Mouse (Mus musculus) forebrain, embryonic 12.5 days (tissue): Measurements from ENCODE around the gene Pdgfc. TPM values are rescaled to one million over a fixed set of nuclear protein-coding genes. Genes with fewer than 3 reads are reported as not detected.

ENCODE experiments used
- ATAC-seq: fragments of 200-750 bp; cut with Nextera tagmentation; 2 replicates; pipeline ENCODE4 v1.8.0; 2017; ENCODE audit warnings: moderate TSS enrichment; ENCODE audit not compliant: low FRiP score
- H3K27ac ChIP-seq: fragments of 300-500 bp; sonication (generic); 2 replicates; pipeline ENCODE4 v1.5.1; 2016; ENCODE audit warnings: mild to moderate bottlenecking
- H3K27me3 ChIP-seq: fragments of 300-500 bp; sonication (generic); 2 replicates; pipeline ENCODE4 v1.6.1; 2016; ENCODE audit warnings: mild to moderate bottlenecking
- H3K36me3 ChIP-seq: fragments of 300-500 bp; sonication (generic); replicated peaks from 2 replicates; pipeline ENCODE4 v1.6.1; 2016; ENCODE audit warnings: mild to moderate bottlenecking
- H3K4me1 ChIP-seq: fragments of 300-500 bp; sonication (generic); 2 replicates; pipeline ENCODE4 v1.6.1; 2016
- H3K4me2 ChIP-seq: fragments of 300-500 bp; sonication (generic); 2 replicates; pipeline ENCODE4 v1.6.1; 2016; ENCODE audit warnings: mild to moderate bottlenecking, moderate library complexity
- H3K4me3 ChIP-seq: fragments of 300-500 bp; sonication (generic); replicated peaks from 2 replicates; pipeline ENCODE4 v1.5.1; 2016; ENCODE audit warnings: mild to moderate bottlenecking
- H3K9ac ChIP-seq: fragments of 300-500 bp; sonication (generic); 2 replicates; pipeline ENCODE4 v1.6.1; 2016; ENCODE audit warnings: mild to moderate bottlenecking
- H3K9me3 ChIP-seq: fragments of 300-500 bp; sonication (generic); 2 replicates; pipeline ENCODE4 v1.6.1; 2016
- WGBS: fragments of 180-500 bp; shearing (Covaris S2); methylation state at CpG from one replicate; pipeline ENCODE4 v1.1.7; 2016; 5-methylcytosine and 5-hydroxymethylcytosine counted together
- polyA plus RNA-seq: library from polyadenylated mRNA; unstranded; fragments of >200 nt; fragmentation: Nextera tagmentation; extraction: Ambion mirVana; gene quantifications from 2 replicates; pipeline ENCODE4 v1.2.1, GENCODE M21; 2016

The Pdgfc gene
- polyA plus RNA-seq, 1 experiment from 2014 or later: 10.1 TPM

DNA sequence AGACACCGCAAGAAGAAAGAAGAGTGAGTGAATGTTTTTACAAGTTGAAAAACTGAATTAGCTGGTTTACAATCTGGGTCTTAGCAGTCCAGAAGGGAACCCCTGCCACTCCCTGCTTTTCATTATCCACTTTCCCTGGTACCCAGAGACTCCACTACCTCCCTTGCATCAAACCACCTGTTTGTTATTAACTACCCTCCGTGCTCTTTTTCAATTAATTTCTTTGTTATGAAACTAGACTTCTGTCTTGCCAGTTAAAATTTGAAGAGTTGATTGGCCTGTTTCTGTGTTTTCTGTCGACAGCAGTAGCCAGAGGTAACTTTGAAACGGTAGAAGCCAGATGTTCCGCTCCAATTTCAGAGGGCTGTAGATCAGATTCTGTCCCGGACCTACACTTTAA lies 207.4 kb downstream of the Pdgfc start:
- 74% methylated on average over 6 of the region's 6 CpGs for WGBS
- no peaks in the 10 kb centered on the region for H3K27me3 ChIP-seq
- H3K27ac ChIP-seq: no peak overlapping the region
- no peaks in the 10 kb centered on the region for H3K4me1 ChIP-seq
- H3K9me3 ChIP-seq: no peaks in the 10 kb centered on the region
- no peak overlapping the region for H3K9ac ChIP-seq
- ATAC-seq: no peak
- no peak overlapping the region for H3K4me3 ChIP-seq
- H3K4me2 ChIP-seq: no peak overlapping the region
- no peaks in the 10 kb centered on the region for H3K36me3 ChIP-seq

- no peaks in the 10 kb centered on the region for H3K9me3 ChIP-seq
- WGBS: 89% methylated on average over 1 of the region's 1 CpGs
- no peak overlapping the region for H3K9ac ChIP-seq
- H3K4me1 ChIP-seq: no peaks in the 10 kb centered on the region
- H3K4me2 ChIP-seq: no peak overlapping the region
- H3K4me3 ChIP-seq: no peak overlapping the region
- H3K36me3 ChIP-seq: no peaks in the 10 kb centered on the region
- no peak overlapping the region for H3K27ac ChIP-seq
- H3K27me3 ChIP-seq: no peaks in the 10 kb centered on the region
- ATAC-seq: no peak
These were observed 226.6 kb downstream of the Pdgfc start for GRCm38 (mm10) chr3:81262801-81263200.

Other genes starting within 250 kb of the Pdgfc start
- gene Gria2, start 233.6 kb upstream of the Pdgfc start, polyA plus RNA-seq: 46.8 and 48.1 TPM in 2 replicates
- gene Glrb, start 122.8 kb upstream of the Pdgfc start, polyA plus RNA-seq: 14.5 and 15.3 TPM in 2 replicates